Mouse (Mus musculus) urinary bladder, postnatal 14 days (tissue): ENCODE data around the gene Krba1.

Experiments
- DNase-seq: peaks from one replicate; pipeline ENCODE4 v3.0.0; 2021; ENCODE audit warnings: low spot score

The Krba1 gene

DNA sequence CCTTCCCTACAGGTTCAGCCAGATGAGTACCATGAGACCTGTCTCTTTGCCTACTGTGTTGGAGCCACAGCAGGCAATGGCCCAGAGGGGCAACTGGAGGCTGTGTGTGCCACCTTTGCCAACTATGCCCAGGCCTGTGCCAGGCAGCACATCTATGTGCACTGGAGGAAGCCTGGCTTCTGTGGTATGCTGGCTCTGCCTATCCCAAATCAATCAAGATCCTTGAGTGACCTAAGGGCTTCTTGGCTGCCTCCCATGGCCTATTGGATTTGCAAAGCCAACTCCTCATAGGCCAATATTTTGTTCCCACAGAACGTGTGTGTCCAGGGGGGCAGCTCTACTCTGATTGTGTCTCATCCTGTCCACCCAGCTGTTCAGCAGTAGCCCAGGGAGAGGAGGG, 56.8 kb downstream of the Krba1 start:
- no peak for DNase-seq

DNA sequence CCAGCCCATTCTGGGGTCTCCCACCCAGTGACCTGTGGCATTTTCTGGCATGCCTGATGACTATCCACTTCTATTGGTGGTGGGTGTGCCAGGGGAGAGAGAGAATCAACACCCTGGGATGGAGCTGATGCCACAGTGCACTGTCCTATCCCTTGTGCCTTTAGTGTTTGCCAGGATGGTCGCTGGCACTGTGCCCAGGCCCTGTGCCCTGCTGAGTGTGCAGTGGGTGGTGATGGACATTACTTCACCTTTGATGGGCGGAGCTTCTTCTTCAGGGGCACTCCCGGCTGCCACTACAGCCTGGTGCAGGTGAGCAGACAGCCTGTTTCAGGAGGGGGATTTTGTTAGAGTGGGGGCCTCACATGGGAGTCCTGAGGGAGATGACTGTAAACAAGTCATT, 57.4 kb downstream of the Krba1 start:
- no peak for DNase-seq

DNA sequence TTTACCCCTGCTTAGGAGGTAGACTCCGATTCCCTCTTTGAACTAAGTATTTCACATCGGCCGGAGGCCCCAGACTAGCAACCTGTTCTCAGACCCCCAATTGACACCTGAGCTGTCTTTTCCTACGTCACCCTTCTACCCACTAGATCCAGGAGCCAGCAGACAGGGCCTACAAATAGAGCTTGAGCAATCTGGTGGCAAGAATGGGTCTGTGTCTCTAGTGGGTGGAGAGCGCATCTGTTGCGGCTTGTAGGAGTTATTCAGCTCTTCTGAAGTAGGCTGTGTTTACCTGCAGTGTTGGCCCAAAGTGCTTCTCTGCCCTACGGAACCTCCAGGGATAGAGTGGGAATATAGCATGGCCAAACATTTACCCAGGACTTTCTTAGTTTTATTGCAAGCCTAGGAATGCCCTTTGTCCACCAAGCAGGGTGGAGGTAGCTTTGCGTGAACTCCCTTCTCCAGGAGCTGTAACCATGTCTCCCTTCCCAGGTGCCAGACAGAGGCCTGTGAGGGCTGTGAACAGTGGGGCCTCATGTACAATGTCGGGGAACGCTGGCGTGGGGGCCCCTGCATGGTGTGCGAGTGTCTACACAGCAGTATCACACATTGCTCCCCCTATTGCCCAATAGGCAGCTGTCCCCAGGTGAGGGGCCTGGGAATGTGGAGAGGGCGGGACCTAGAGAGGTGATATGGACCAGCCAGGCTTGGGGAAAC, 69.7 kb downstream of the Krba1 start:
- no peak for DNase-seq

- no peak for DNase-seq
Observed at GRCm38 (mm10) chr6:48466715-48467114, 71.3 kb downstream of the Krba1 start.

- no peak for DNase-seq
Observed at GRCm38 (mm10) chr6:48467490-48467889, 72.1 kb downstream of the Krba1 start.
